ENCODE assay signal across 23 mouse cellular contexts in the genomic region with DNA sequence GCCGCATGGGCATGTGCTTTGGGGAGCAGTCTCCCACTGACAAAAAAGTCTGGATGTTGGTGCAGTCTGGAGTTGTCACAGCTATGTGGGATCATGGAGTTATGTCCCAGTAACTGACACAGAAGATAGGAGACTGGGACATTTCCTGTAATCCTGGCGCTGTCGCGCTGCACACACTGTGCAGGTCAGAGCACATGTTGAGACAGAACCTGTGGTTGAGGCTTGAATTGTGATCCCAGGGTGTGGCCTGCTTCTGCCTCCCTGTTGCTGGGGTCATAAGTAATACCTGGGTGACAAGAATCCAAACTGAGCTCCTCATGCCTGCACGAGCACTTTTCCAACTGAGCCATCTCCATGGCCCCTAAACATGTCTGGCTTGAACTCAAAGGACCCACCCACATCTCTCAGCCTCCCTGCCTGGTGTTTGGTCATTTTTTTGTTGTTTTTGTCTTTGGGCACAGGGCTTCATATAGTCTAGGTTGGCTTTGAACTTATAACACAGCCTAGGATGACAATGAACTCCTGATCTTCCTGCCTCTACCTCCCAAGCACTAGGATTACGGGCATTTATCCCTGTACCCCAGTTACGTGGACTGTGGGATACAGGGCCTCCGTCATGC. TPM values are rescaled to one million over a fixed set of nuclear protein-coding genes. Genes with fewer than 3 reads are reported as not detected.
A peak's percentile ranks its signal among the peaks of the same experiment; 100 is the strongest.
DNase-seq lines count a peak whose midpoint lies in the region; ATAC-seq and TF ChIP-seq lines count a peak whose summit lies in the region.
"Had no signal": no experiment of that assay in that cellular context is flagged by ENCODE, and none has a peak within 500 bp of the region (broad histone marks: within the 10 kb centered on the region; RNA-seq: fewer than 3 reads in every experiment).

No protein-coding gene starts in this region.

- H3K4me3 ChIP-seq in cerebellum, adult 2 months (replicated peaks; ENCODE audit: insufficient read depth, low read depth, low read length), result no peak overlapping the region
- H3K4me3 ChIP-seq in heart, embryonic 11.5 days (ENCODE audit: low read depth, low read length), result no peak overlapping the region
- H3K4me3 ChIP-seq in liver, adult 2 months (ENCODE audit: insufficient read depth, low read depth, low read length), result no peak overlapping the region
- no peak overlapping the region for H3K4me3 ChIP-seq in liver, embryonic 16.5 days (ENCODE audit: low read depth, low read length)
- H3K4me3 ChIP-seq: embryonic facial prominence, embryonic 15.5 days; erythroblast, embryonic 14.5 days; forebrain, embryonic 10.5 days; hindbrain, embryonic 15.5 days had no signal

- 75% methylated on average over 8 of the region's 8 CpGs for WGBS in cerebellum, adult 2 months
- 91% methylated on average over 8 of the region's 8 CpGs for WGBS in heart, embryonic 11.5 days (ENCODE audit: insufficient replicate concordance)
- 72% methylated on average over 8 of the region's 8 CpGs for WGBS in liver, adult 2 months
- 87% methylated on average over 8 of the region's 8 CpGs for WGBS in liver, embryonic 16.5 days (ENCODE audit: insufficient replicate concordance)

- H3K79me2 ChIP-seq in liver, adult 2 months (ENCODE audit: control insufficient read depth, insufficient read depth, low read length), result peaks cover 6% of the 10 kb centered on the region; the same call in 1 of the 2 replicates

- H3K9ac ChIP-seq in heart, embryonic 11.5 days (ENCODE audit: low read depth, low read length), result no peak overlapping the region
- no peak overlapping the region for H3K9ac ChIP-seq in liver, adult 2 months (ENCODE audit: low read depth, low read length)
- H3K9ac ChIP-seq in liver, embryonic 16.5 days (ENCODE audit: low read depth, low read length), result no peak overlapping the region
- H3K9ac ChIP-seq: embryonic facial prominence, embryonic 15.5 days; hindbrain, embryonic 15.5 days had no signal

- TF ChIP-seq POLR2A in cerebellum, adult 2 months (IDR thresholded peaks at IDR 0.05; ENCODE audit: borderline replicate concordance, insufficient read depth, low read length), result no peak
- TF ChIP-seq POLR2A in liver, adult 2 months (IDR thresholded peaks at IDR 0.05; ENCODE audit: extremely low read depth, insufficient read depth, low read length), result no peak

- H3K27ac ChIP-seq in cerebellum, adult 2 months (ENCODE audit: insufficient read depth, low read length), result peak overlapping the region; percentile 77
- no peak overlapping the region for H3K27ac ChIP-seq in heart, embryonic 11.5 days (ENCODE audit: low read depth, low read length)
- H3K27ac ChIP-seq in liver, adult 2 months (replicated peaks; ENCODE audit: insufficient read depth, low read depth, low read length), result peak overlapping the region; percentile 57
- H3K27ac ChIP-seq in liver, embryonic 16.5 days (ENCODE audit: low read length), result peak overlapping the region; percentile 33; the same call in 1 of the 2 replicates
- H3K27ac ChIP-seq: forebrain, embryonic 10.5 days; hindbrain, embryonic 15.5 days had no signal

- no peak overlapping the region for H3K4me2 ChIP-seq in heart, embryonic 11.5 days
- no peak overlapping the region for H3K4me2 ChIP-seq in liver, embryonic 16.5 days (ENCODE audit: low read depth, low read length)
- H3K4me2 ChIP-seq: embryonic facial prominence, embryonic 15.5 days; hindbrain, embryonic 15.5 days had no signal

- DNase-seq in cerebellum, adult 2 months, result peak; percentile 40 to 51
- DNase-seq in cerebellum, postnatal 4 days (ENCODE audit: low spot score in 2 of 2), result no peak
- peak; percentile 86 for DNase-seq in heart, adult 11 months
- no peak for DNase-seq in liver, adult 2 months (ENCODE audit: extremely low read depth, low read depth, low spot score)
- no peak for DNase-seq in liver
- DNase-seq in spleen, postnatal 36 days (ENCODE audit: low spot score in 2 of 2), result no peak
- DNase-seq: embryo, embryonic 11 days; gastrocnemius, postnatal 10 days had no signal

- no peak for ATAC-seq in heart, embryonic 11.5 days (replicated peaks; ENCODE audit: insufficient number of reproducible peaks, low FRiP score, low TSS enrichment)
- ATAC-seq in liver, embryonic 16.5 days (ENCODE audit: low read depth), result no peak
- ATAC-seq: forebrain, embryonic 14.5 days; intestine, embryonic 16.5 days had no signal

- peaks cover 27% of the 10 kb centered on the region for H3K36me3 ChIP-seq in heart, embryonic 11.5 days (ENCODE audit: control insufficient read depth, insufficient read depth, low read length)
- peaks cover 9% of the 10 kb centered on the region; the same call in 1 of the 2 replicates for H3K36me3 ChIP-seq in liver, adult 2 months (ENCODE audit: control insufficient read depth, insufficient read depth, low read length)
- peaks cover 39% of the 10 kb centered on the region for H3K36me3 ChIP-seq in liver, embryonic 16.5 days (ENCODE audit: control insufficient read depth, insufficient read depth)

- TF ChIP-seq CTCF in cerebellum, adult 2 months (IDR thresholded peaks at IDR 0.05; ENCODE audit: borderline replicate concordance, insufficient read depth, low read depth, low read length), result 0 out of 2 replicates have a peak, but pooled peaks have one; percentile 7
- TF ChIP-seq CTCF in liver, adult 2 months (IDR thresholded peaks at IDR 0.05; ENCODE audit: low read depth, low read length), result no peak

- H3K27me3 ChIP-seq in cerebellum, adult 2 months (ENCODE audit: control insufficient read depth, insufficient read depth, low read length), result no peaks in the 10 kb centered on the region
- H3K27me3 ChIP-seq in heart, embryonic 11.5 days (ENCODE audit: control insufficient read depth, insufficient read depth, low read length), result no peaks in the 10 kb centered on the region
- no peaks in the 10 kb centered on the region for H3K27me3 ChIP-seq in liver, adult 2 months (ENCODE audit: control insufficient read depth, insufficient read depth, low read length)
- no peaks in the 10 kb centered on the region for H3K27me3 ChIP-seq in liver, embryonic 16.5 days (ENCODE audit: control insufficient read depth, insufficient read depth, low read depth, low read length)
- H3K27me3 ChIP-seq: embryonic facial prominence, embryonic 15.5 days; hindbrain, embryonic 15.5 days had no signal

- no peaks in the 10 kb centered on the region for H3K9me3 ChIP-seq in heart, embryonic 11.5 days (replicated peaks; ENCODE audit: control insufficient read depth, low read length)
- no peaks in the 10 kb centered on the region for H3K9me3 ChIP-seq in liver, embryonic 16.5 days (replicated peaks; ENCODE audit: control insufficient read depth, low read length)
- H3K9me3 ChIP-seq: embryonic facial prominence, embryonic 15.5 days; forebrain, embryonic 10.5 days; hindbrain, embryonic 15.5 days had no signal

- peaks cover 35% of the 10 kb centered on the region for H3K4me1 ChIP-seq in cerebellum, adult 2 months (ENCODE audit: control insufficient read depth, insufficient read depth, low read length)
- H3K4me1 ChIP-seq in heart, embryonic 11.5 days (ENCODE audit: control insufficient read depth, insufficient read depth, low read length), result 0 out of 2 replicates have a peak, but pooled peaks cover 3% of the 10 kb centered on the region
- H3K4me1 ChIP-seq in liver, adult 2 months (ENCODE audit: control insufficient read depth, insufficient read depth, low read length), result peaks cover 32% of the 10 kb centered on the region
- H3K4me1 ChIP-seq in liver, embryonic 16.5 days (ENCODE audit: control insufficient read depth, low read depth, low read length), result peaks cover 37% of the 10 kb centered on the region

RNA-seq across cellular contexts. Expression of gene Dhdh, which starts 3.7 kb away (rescaled TPM):
- polyA plus RNA-seq in cerebellum, adult 2 months (2012; rRNA removed), result 4.7 and 5.6 TPM in 2 replicates
- 4.6 and 4.9 TPM in 2 replicates for polyA plus RNA-seq in heart, embryonic 11.5 days (2014; fragmentation: Nextera tagmentation; extraction: Ambion mirVana)
- total RNA-seq in liver, adult 2 months (2014; rRNA removed), result 73.7 and 79.3 TPM in 2 replicates
- polyA plus RNA-seq in liver, adult 2 months (2012; rRNA removed), result 37.2 and 37.7 TPM in 2 replicates
- 2.5 and 3.3 TPM in 2 replicates for polyA plus RNA-seq in liver, embryonic 16.5 days (2015; fragmentation: Nextera tagmentation; extraction: Ambion mirVana)

RNA-seq across cellular contexts. Expression of gene Gm45808, which starts 5.7 kb away (rescaled TPM):
- polyA plus RNA-seq in cerebellum, adult 2 months (2012; rRNA removed), result 0.33 TPM in 1 of 2 replicates, not detected in the other
- polyA plus RNA-seq in heart, embryonic 11.5 days (2014; fragmentation: Nextera tagmentation; extraction: Ambion mirVana), result not detected in 2 replicates
- 1.3 and 5.7 TPM in 2 replicates for total RNA-seq in liver, adult 2 months (2014; rRNA removed)
- 0.28 and 1.5 TPM in 2 replicates for polyA plus RNA-seq in liver, adult 2 months (2012; rRNA removed)
- polyA plus RNA-seq in liver, embryonic 16.5 days (2015; fragmentation: Nextera tagmentation; extraction: Ambion mirVana), result not detected in 2 replicates
- total RNA-seq: common myeloid progenitor, adult 5-6 weeks; MEL had no signal
- polyA plus RNA-seq: C2C12; embryonic facial prominence, embryonic 11.5 days; embryonic facial prominence, embryonic 15.5 days; erythroblast, embryonic 14.5 days; forebrain, embryonic 10.5 days; forebrain, embryonic 14.5 days; heart, embryonic 14.5 days; hindbrain, embryonic 11.5 days; hindbrain, embryonic 15.5 days; intestine, embryonic 16.5 days had no signal

RNA-seq across cellular contexts. Expression of gene Tulp2, which starts 10.7 kb away (rescaled TPM):
- polyA plus RNA-seq in cerebellum, adult 2 months (2012; rRNA removed), result 0.10 TPM in 1 of 2 replicates, not detected in the other
- polyA plus RNA-seq in heart, embryonic 11.5 days (2014; fragmentation: Nextera tagmentation; extraction: Ambion mirVana), result 1.5 and 2.2 TPM in 2 replicates
- total RNA-seq in liver, adult 2 months (2014; rRNA removed), result 0.07 and 0.18 TPM in 2 replicates
- 0.30 and 0.31 TPM in 2 replicates for polyA plus RNA-seq in liver, adult 2 months (2012; rRNA removed)
- 0.41 and 0.75 TPM in 2 replicates for polyA plus RNA-seq in liver, embryonic 16.5 days (2015; fragmentation: Nextera tagmentation; extraction: Ambion mirVana)
- total RNA-seq: common myeloid progenitor, adult 5-6 weeks; gastrocnemius, postnatal 10 days; heart, postnatal 25 days had no signal
- polyA plus RNA-seq: C2C12; forebrain, embryonic 14.5 days had no signal

RNA-seq across cellular contexts. Expression of gene Nucb1, which starts 17.9 kb away (rescaled TPM):
- 136 and 150 TPM in 2 replicates for polyA plus RNA-seq in cerebellum, adult 2 months (2012; rRNA removed)
- polyA plus RNA-seq in heart, embryonic 11.5 days (2014; fragmentation: Nextera tagmentation; extraction: Ambion mirVana), result 165 and 186 TPM in 2 replicates
- 68.1 and 84.8 TPM in 2 replicates for total RNA-seq in liver, adult 2 months (2014; rRNA removed)
- 307 and 310 TPM in 2 replicates for polyA plus RNA-seq in liver, adult 2 months (2012; rRNA removed)
- polyA plus RNA-seq in liver, embryonic 16.5 days (2015; fragmentation: Nextera tagmentation; extraction: Ambion mirVana), result 122 and 124 TPM in 2 replicates

RNA-seq across cellular contexts. Expression of gene Bax, which starts 25.6 kb away (rescaled TPM):
- 102 and 103 TPM in 2 replicates for polyA plus RNA-seq in cerebellum, adult 2 months (2012; rRNA removed)
- polyA plus RNA-seq in heart, embryonic 11.5 days (2014; fragmentation: Nextera tagmentation; extraction: Ambion mirVana), result 91.3 and 146 TPM in 2 replicates
- 19.5 and 23.8 TPM in 2 replicates for total RNA-seq in liver, adult 2 months (2014; rRNA removed)
- 49.8 and 62.0 TPM in 2 replicates for polyA plus RNA-seq in liver, adult 2 months (2012; rRNA removed)
- 63.3 and 63.4 TPM in 2 replicates for polyA plus RNA-seq in liver, embryonic 16.5 days (2015; fragmentation: Nextera tagmentation; extraction: Ambion mirVana)

Comparison
In these comparisons a context has a peak if more than half of its experiments do, and no peak if none do; other contexts are left out.
1. DNase-seq: peak in cerebellum, adult 2 months (2 of 2) and heart, adult 11 months (single experiment); none in cerebellum, postnatal 4 days (0 of 2), liver, adult 2 months (single experiment), liver (single experiment) and spleen, postnatal 36 days (0 of 2).